Mouse (Mus musculus): ENCODE results near the gene Rnf4. TPM values are rescaled to one million over a fixed set of nuclear protein-coding genes. Genes with fewer than 3 reads are reported as not detected.

The Rnf4 gene
- 131 and 140 TPM in 2 replicates for polyA plus RNA-seq (2015; fragmentation: Nextera tagmentation; extraction: Ambion mirVana)

GRCm38 (mm10) chr5:34336097-34336774 lies at the start of gene Rnf4:
Gene Rnf4, plus strand, starts transcription at chr5:34336289.
- Histone ChIP-seq H3K9me3 (no peaks in the 10 kb centered on the region), H3K4me1 (replicated peaks) (peaks cover 28% of the 10 kb centered on the region)
- WGBS, result under 1% methylated on average over 66 of the region's 67 CpGs

GRCm38 (mm10) chr5:34286516-34286915 lies 49.6 kb upstream of the Rnf4 start:
- 2% methylated on average over 11 of the region's 11 CpGs for WGBS
- Histone ChIP-seq H3K36me3 (no peaks in the 10 kb centered on the region), H3K9me3 (no peaks in the 10 kb centered on the region), H3K9ac (peak overlapping the region; percentile 76), H3K27me3 (peaks cover 62% of the 10 kb centered on the region), H3K27ac (no peak overlapping the region), H3K4me1 (replicated peaks) (peaks cover 25% of the 10 kb centered on the region), H3K4me3 (peak overlapping the region; percentile 73), H3K4me2 (peak overlapping the region; percentile 91)
- ATAC-seq (ENCODE audit: low FRiP score), result no peak

More at GRCm38 (mm10) chr5:34336097-34336774, at the start of gene Rnf4:
- Histone ChIP-seq H3K27me3 (no peaks in the 10 kb centered on the region), H3K27ac (peak within 1 kb of the TSS; percentile 95), H3K9ac (peak within 1 kb of the TSS; percentile 98), H3K4me3 (peak within 1 kb of the TSS; percentile 98), H3K36me3 (no peaks in the 10 kb centered on the region), H3K4me2 (peak within 1 kb of the TSS; percentile 92)
- peak; percentile 99 for ATAC-seq (ENCODE audit: low FRiP score)

- Histone ChIP-seq H3K4me1 (replicated peaks) (peaks cover 25% of the 10 kb centered on the region), H3K36me3 (no peaks in the 10 kb centered on the region), H3K9ac (peak overlapping the region; percentile 76), H3K27me3 (peaks cover 60% of the 10 kb centered on the region), H3K4me3 (peak overlapping the region; percentile 73), H3K4me2 (peak overlapping the region; percentile 91), H3K9me3 (no peaks in the 10 kb centered on the region), H3K27ac (no peak overlapping the region)
- under 1% methylated on average over 54 of the region's 54 CpGs for WGBS
- ATAC-seq (ENCODE audit: low FRiP score), result no peak
Measured at GRCm38 (mm10) chr5:34287001-34287837, 48.9 kb upstream of the Rnf4 start.

- H3K27ac ChIP-seq, result peak overlapping the region; percentile 69
- no peaks in the 10 kb centered on the region for H3K36me3 ChIP-seq
- ATAC-seq (ENCODE audit: low FRiP score), result peak; percentile 21
- 0% methylated on average over 18 of the region's 18 CpGs for WGBS
- H3K27me3 ChIP-seq, result peaks cover 57% of the 10 kb centered on the region
- H3K4me1 ChIP-seq (replicated peaks), result peaks cover 24% of the 10 kb centered on the region
- H3K4me3 ChIP-seq, result peak overlapping the region; percentile 73
- peak overlapping the region; percentile 76 for H3K9ac ChIP-seq
- peak overlapping the region; percentile 91 for H3K4me2 ChIP-seq
- H3K9me3 ChIP-seq, result no peaks in the 10 kb centered on the region
Measured at GRCm38 (mm10) chr5:34287838-34288145, 48.3 kb upstream of the Rnf4 start.

GRCm38 (mm10) chr5:34288154-34288716 lies 47.9 kb upstream of the Rnf4 start, which contains the start of the genes Zfyve28 and Cfap99:
Gene Zfyve28, minus strand, starts transcription at chr5:34288449.
Gene Cfap99, plus strand, starts transcription at chr5:34288600.
- Histone ChIP-seq H3K27ac (peak within 1 kb of the TSS; percentile 69), H3K27me3 (peaks cover 53% of the 10 kb centered on the region)
- under 1% methylated on average over 70 of the region's 83 CpGs for WGBS

GRCm38 (mm10) chr5:34289286-34289685 lies 46.8 kb upstream of the Rnf4 start:
- H3K36me3 ChIP-seq, result no peaks in the 10 kb centered on the region
- WGBS, result 72% methylated on average over 2 of the region's 2 CpGs
- H3K4me2 ChIP-seq, result peak overlapping the region; percentile 91
- no peak for ATAC-seq (ENCODE audit: low FRiP score)
- H3K9ac ChIP-seq, result no peak overlapping the region
- no peak overlapping the region for H3K27ac ChIP-seq
- no peak overlapping the region for H3K4me3 ChIP-seq
- no peaks in the 10 kb centered on the region for H3K9me3 ChIP-seq
- H3K4me1 ChIP-seq (replicated peaks), result peaks cover 20% of the 10 kb centered on the region
- H3K27me3 ChIP-seq, result peaks cover 51% of the 10 kb centered on the region

More at GRCm38 (mm10) chr5:34288154-34288716, 47.9 kb upstream of the Rnf4 start, which contains the start of the genes Zfyve28 and Cfap99:
- Histone ChIP-seq H3K9ac (peak within 1 kb of the TSS; percentile 76), H3K9me3 (no peaks in the 10 kb centered on the region), H3K4me2 (peak within 1 kb of the TSS; percentile 91), H3K36me3 (no peaks in the 10 kb centered on the region), H3K4me3 (peak within 1 kb of the TSS; percentile 73), H3K4me1 (replicated peaks) (peaks cover 20% of the 10 kb centered on the region)
- peak; percentile 99 for ATAC-seq (ENCODE audit: low FRiP score)

- Histone ChIP-seq H3K4me3 (no peak overlapping the region), H3K27me3 (peaks cover 19% of the 10 kb centered on the region), H3K36me3 (no peaks in the 10 kb centered on the region), H3K27ac (no peak overlapping the region), H3K4me2 (no peak overlapping the region), H3K4me1 (replicated peaks) (0 out of 2 replicates have a peak, but pooled peaks cover 3% of the 10 kb centered on the region), H3K9ac (no peak overlapping the region), H3K9me3 (no peaks in the 10 kb centered on the region)
- WGBS, result 79% methylated on average over 6 of the region's 6 CpGs
- no peak for ATAC-seq (ENCODE audit: low FRiP score)
Measured at GRCm38 (mm10) chr5:34293363-34293762, 42.7 kb upstream of the Rnf4 start.

GRCm38 (mm10) chr5:34294696-34295095 lies 41.4 kb upstream of the Rnf4 start:
- no peak overlapping the region for H3K4me3 ChIP-seq
- H3K4me1 ChIP-seq (replicated peaks), result no peaks in the 10 kb centered on the region
- ATAC-seq (ENCODE audit: low FRiP score), result no peak
- no peaks in the 10 kb centered on the region for H3K36me3 ChIP-seq
- no peak overlapping the region for H3K4me2 ChIP-seq
- WGBS, result 39% methylated on average over 2 of the region's 2 CpGs
- H3K9ac ChIP-seq, result no peak overlapping the region
- no peak overlapping the region for H3K27ac ChIP-seq
- H3K9me3 ChIP-seq, result no peaks in the 10 kb centered on the region
- peaks cover 11% of the 10 kb centered on the region for H3K27me3 ChIP-seq

GRCm38 (mm10) chr5:34295141-34295540 lies 40.9 kb upstream of the Rnf4 start:
- Histone ChIP-seq H3K4me3 (no peak overlapping the region), H3K27ac (no peak overlapping the region), H3K9me3 (no peaks in the 10 kb centered on the region), H3K4me2 (no peak overlapping the region), H3K4me1 (replicated peaks) (no peaks in the 10 kb centered on the region), H3K36me3 (no peaks in the 10 kb centered on the region), H3K9ac (no peak overlapping the region), H3K27me3 (peaks cover 7% of the 10 kb centered on the region)
- no peak for ATAC-seq (ENCODE audit: low FRiP score)
- 100% methylated on average over 2 of the region's 2 CpGs for WGBS

GRCm38 (mm10) chr5:34298061-34298460 lies 38.0 kb upstream of the Rnf4 start:
- Histone ChIP-seq H3K36me3 (no peaks in the 10 kb centered on the region), H3K4me3 (no peak overlapping the region), H3K27ac (no peak overlapping the region), H3K9ac (peak overlapping the region; percentile 13; the same call in 1 of the 2 replicates), H3K27me3 (peaks cover 3% of the 10 kb centered on the region; the same call in 1 of the 2 replicates), H3K4me1 (replicated peaks) (no peaks in the 10 kb centered on the region), H3K9me3 (no peaks in the 10 kb centered on the region), H3K4me2 (no peak overlapping the region)
- ATAC-seq (ENCODE audit: low FRiP score), result no peak
- 62% methylated on average over 4 of the region's 4 CpGs for WGBS

GRCm38 (mm10) chr5:34298937-34299535 lies 37.1 kb upstream of the Rnf4 start:
- H3K27me3 ChIP-seq, result peaks cover 3% of the 10 kb centered on the region; the same call in 1 of the 2 replicates
- 87% methylated on average over 10 of the region's 10 CpGs for WGBS
- no peak overlapping the region for H3K4me3 ChIP-seq
- H3K4me1 ChIP-seq (replicated peaks), result no peaks in the 10 kb centered on the region
- no peak overlapping the region for H3K4me2 ChIP-seq
- H3K36me3 ChIP-seq, result no peaks in the 10 kb centered on the region
- H3K9ac ChIP-seq, result no peak overlapping the region
- ATAC-seq (ENCODE audit: low FRiP score), result no peak
- H3K9me3 ChIP-seq, result no peaks in the 10 kb centered on the region
- no peak overlapping the region for H3K27ac ChIP-seq

GRCm38 (mm10) chr5:34302377-34302776 lies 33.7 kb upstream of the Rnf4 start:
- ATAC-seq (ENCODE audit: low FRiP score), result no peak

More at GRCm38 (mm10) chr5:34302377-34302776, 33.7 kb upstream of the Rnf4 start:
- no peaks in the 10 kb centered on the region for H3K36me3 ChIP-seq
- H3K27me3 ChIP-seq, result peaks cover 3% of the 10 kb centered on the region; the same call in 1 of the 2 replicates
- H3K27ac ChIP-seq, result no peak overlapping the region
- H3K9me3 ChIP-seq, result no peaks in the 10 kb centered on the region
- WGBS, result 88% methylated on average over 7 of the region's 7 CpGs
- no peak overlapping the region for H3K4me3 ChIP-seq
- H3K9ac ChIP-seq, result no peak overlapping the region
- H3K4me1 ChIP-seq (replicated peaks), result no peaks in the 10 kb centered on the region
- no peak overlapping the region for H3K4me2 ChIP-seq

Measured in hindbrain, embryonic 13.5 days (tissue).